Mouse (Mus musculus) small intestine, adult 2 months (tissue): ENCODE data around the gene Pafah2.

Source experiments
- CTCF ChIP-seq: fragments of 200-500 bp; IDR thresholded peaks from 2 replicates; pipeline ENCODE4 v1.5.1; 2012; ENCODE audit warnings: low read depth, mild to moderate bottlenecking, control low read depth, inconsistent platforms, low read length, moderate library complexity, mixed read lengths; ENCODE audit not compliant: insufficient replicate concordance, insufficient read length; ENCODE audit errors: extremely low read depth
- POLR2A ChIP-seq: fragments of 200-500 bp; IDR thresholded peaks from 2 replicates; pipeline ENCODE4 v1.6.1; 2012; ENCODE audit warnings: low read depth, mild to moderate bottlenecking, control low read depth, inconsistent platforms, low read length, moderate library complexity

- TF ChIP-seq CTCF (peak; percentile 82; the same call in 1 of the 2 replicates), POLR2A (no peak)
Observed at GRCm38 (mm10) chr4:134388397-134388796, 7.7 kb upstream of the Pafah2 start.
